Comparison of ENCODE assay signal across 26 mouse cellular contexts in genomic region chr12:112469393-112469792, GRCm38 (mm10). TPM values are rescaled to one million over a fixed set of nuclear protein-coding genes. Genes with fewer than 3 reads are reported as not detected.
DNase-seq lines count a peak whose midpoint lies in the region; ATAC-seq lines count a peak whose summit lies in the region.
"Had no signal": no experiment of that assay in that cellular context is flagged by ENCODE, and none has a peak within 500 bp of the region (broad histone marks: within the 10 kb centered on the region; RNA-seq: fewer than 3 reads in every experiment).

No protein-coding gene starts in this region.

- no peak for ATAC-seq in hindbrain, embryonic 12.5 days (ENCODE audit: low FRiP score)
- ATAC-seq in hindbrain, embryonic 14.5 days (ENCODE audit: low FRiP score), result no peak
- ATAC-seq in forebrain, embryonic 15.5 days (replicated peaks), result no peak
- no peak for ATAC-seq in midbrain, embryonic 14.5 days (ENCODE audit: low FRiP score, low TSS enrichment)
- ATAC-seq: activated CD4-positive, CD25-positive, alpha-beta regulatory T cell, adult 4 months; intestine, embryonic 15.5 days; liver, embryonic 12.5 days; Patski had no signal

- H3K4me3 ChIP-seq in hindbrain, embryonic 12.5 days, result no peak overlapping the region
- H3K4me3 ChIP-seq in hindbrain, embryonic 14.5 days (replicated peaks; ENCODE audit: low read length), result no peak overlapping the region
- no peak overlapping the region for H3K4me3 ChIP-seq in forebrain, embryonic 15.5 days
- H3K4me3 ChIP-seq in midbrain, embryonic 14.5 days (replicated peaks; ENCODE audit: low read depth, low read length), result no peak overlapping the region
- H3K4me3 ChIP-seq: embryonic facial prominence, embryonic 15.5 days; heart, embryonic 10.5 days; hindbrain, embryonic 13.5 days; intestine, embryonic 15.5 days; kidney, embryonic 15.5 days; limb, embryonic 12.5 days; liver, embryonic 12.5 days; neural tube, embryonic 13.5 days had no signal

- intact Hi-C loops in heart, postnatal 10 days (cut with DNase I), result no loop called here

- H3K9ac ChIP-seq in hindbrain, embryonic 12.5 days, result no peak overlapping the region
- H3K9ac ChIP-seq in hindbrain, embryonic 14.5 days, result no peak overlapping the region
- no peak overlapping the region for H3K9ac ChIP-seq in forebrain, embryonic 15.5 days (replicated peaks)
- H3K9ac ChIP-seq in midbrain, embryonic 14.5 days (replicated peaks; ENCODE audit: low read length), result no peak overlapping the region
- H3K9ac ChIP-seq: embryonic facial prominence, embryonic 15.5 days; hindbrain, embryonic 13.5 days; intestine, embryonic 15.5 days; kidney, embryonic 15.5 days; limb, embryonic 12.5 days; liver, embryonic 12.5 days; lung, embryonic 14.5 days; neural tube, embryonic 13.5 days had no signal

- WGBS in hindbrain, embryonic 12.5 days, result 85% methylated on average over 7 of the region's 7 CpGs
- WGBS in hindbrain, embryonic 14.5 days, result 84% methylated on average over 7 of the region's 7 CpGs
- WGBS in forebrain, embryonic 15.5 days, result 67% methylated on average over 7 of the region's 7 CpGs
- WGBS in midbrain, embryonic 14.5 days, result 75% methylated on average over 7 of the region's 7 CpGs

- peaks cover 28% of the 10 kb centered on the region for H3K4me1 ChIP-seq in hindbrain, embryonic 12.5 days
- H3K4me1 ChIP-seq in hindbrain, embryonic 14.5 days (replicated peaks; ENCODE audit: control insufficient read depth, insufficient read depth, low read length), result peaks cover 9% of the 10 kb centered on the region
- H3K4me1 ChIP-seq in forebrain, embryonic 15.5 days, result peaks cover 23% of the 10 kb centered on the region
- peaks cover 18% of the 10 kb centered on the region for H3K4me1 ChIP-seq in midbrain, embryonic 14.5 days (ENCODE audit: control insufficient read depth, insufficient read depth, low read length)
- H3K4me1 ChIP-seq: embryonic facial prominence, embryonic 15.5 days; heart, embryonic 10.5 days had no signal

- no peak for DNase-seq in hindbrain, embryonic 14.5 days (ENCODE audit: low spot score)
- DNase-seq in MEL-GATA-1-ER (ENCODE audit: extremely low read depth, low read depth), result peak; percentile 25
- DNase-seq in midbrain, embryonic 14.5 days, result no peak
- no peak for DNase-seq in lung, adult 18-20 months
- DNase-seq in heart, postnatal 10 days, result no peak
- DNase-seq: adrenal gland, postnatal 14 days; cerebellum, adult 11 months; cerebellum, postnatal 10 days; lung, embryonic 14.5 days; lung, postnatal 4 days; right cerebral cortex, postnatal 14 days; thymus, postnatal 36 days had no signal

- no peak overlapping the region for H3K4me2 ChIP-seq in hindbrain, embryonic 12.5 days (replicated peaks)
- no peak overlapping the region for H3K4me2 ChIP-seq in hindbrain, embryonic 14.5 days (replicated peaks)
- H3K4me2 ChIP-seq in forebrain, embryonic 15.5 days (replicated peaks), result no peak overlapping the region
- no peak overlapping the region for H3K4me2 ChIP-seq in midbrain, embryonic 14.5 days (ENCODE audit: low read length)
- H3K4me2 ChIP-seq: embryonic facial prominence, embryonic 15.5 days; hindbrain, embryonic 13.5 days; intestine, embryonic 15.5 days; kidney, embryonic 15.5 days; limb, embryonic 12.5 days; liver, embryonic 12.5 days; lung, embryonic 14.5 days; neural tube, embryonic 13.5 days had no signal

- peak overlapping the region; percentile 12; the same call in 1 of the 2 replicates for H3K27ac ChIP-seq in hindbrain, embryonic 12.5 days
- no peak overlapping the region for H3K27ac ChIP-seq in hindbrain, embryonic 14.5 days
- peak overlapping the region; percentile 87 for H3K27ac ChIP-seq in forebrain, embryonic 15.5 days (replicated peaks)
- H3K27ac ChIP-seq in midbrain, embryonic 14.5 days (replicated peaks; ENCODE audit: low read depth, low read length), result peak overlapping the region; percentile 68; the same call in 1 of the 2 replicates
- H3K27ac ChIP-seq: embryonic facial prominence, embryonic 15.5 days; heart, embryonic 10.5 days; hindbrain, embryonic 13.5 days; intestine, embryonic 15.5 days; kidney, embryonic 15.5 days; limb, embryonic 12.5 days; liver, embryonic 12.5 days had no signal

- peaks cover 35% of the 10 kb centered on the region for H3K27me3 ChIP-seq in hindbrain, embryonic 12.5 days
- H3K27me3 ChIP-seq in hindbrain, embryonic 14.5 days (ENCODE audit: control insufficient read depth, insufficient read depth, low read length), result no peaks in the 10 kb centered on the region
- H3K27me3 ChIP-seq in forebrain, embryonic 15.5 days, result no peaks in the 10 kb centered on the region
- peaks cover 7% of the 10 kb centered on the region; the same call in 1 of the 2 replicates for H3K27me3 ChIP-seq in midbrain, embryonic 14.5 days (ENCODE audit: control insufficient read depth, insufficient read depth, low read length)
- H3K27me3 ChIP-seq: intestine, embryonic 15.5 days had no signal

- H3K36me3 ChIP-seq in hindbrain, embryonic 12.5 days, result no peaks in the 10 kb centered on the region
- no peaks in the 10 kb centered on the region for H3K36me3 ChIP-seq in hindbrain, embryonic 14.5 days (replicated peaks; ENCODE audit: control insufficient read depth, insufficient read depth)
- H3K36me3 ChIP-seq in forebrain, embryonic 15.5 days, result no peaks in the 10 kb centered on the region
- H3K36me3 ChIP-seq in midbrain, embryonic 14.5 days (ENCODE audit: control insufficient read depth, insufficient read depth, low read length), result no peaks in the 10 kb centered on the region
- H3K36me3 ChIP-seq: embryonic facial prominence, embryonic 15.5 days; heart, embryonic 10.5 days; hindbrain, embryonic 13.5 days; intestine, embryonic 15.5 days; kidney, embryonic 15.5 days; limb, embryonic 12.5 days; liver, embryonic 12.5 days; neural tube, embryonic 13.5 days had no signal

- no peaks in the 10 kb centered on the region for H3K9me3 ChIP-seq in hindbrain, embryonic 12.5 days (replicated peaks)
- H3K9me3 ChIP-seq in hindbrain, embryonic 14.5 days (ENCODE audit: control insufficient read depth, low read length), result no peaks in the 10 kb centered on the region
- H3K9me3 ChIP-seq in forebrain, embryonic 15.5 days, result no peaks in the 10 kb centered on the region
- no peaks in the 10 kb centered on the region for H3K9me3 ChIP-seq in midbrain, embryonic 14.5 days (ENCODE audit: control insufficient read depth, low read length)
- H3K9me3 ChIP-seq: embryonic facial prominence, embryonic 15.5 days; heart, embryonic 10.5 days; hindbrain, embryonic 13.5 days; intestine, embryonic 15.5 days; kidney, embryonic 15.5 days; limb, embryonic 12.5 days; liver, embryonic 12.5 days; neural tube, embryonic 13.5 days had no signal

RNA-seq across cellular contexts. Expression of gene A530016L24Rik, which starts 19.9 kb away (rescaled TPM):
- polyA plus RNA-seq in hindbrain, embryonic 12.5 days (2016; fragmentation: Nextera tagmentation; extraction: Ambion mirVana), result 0.13 TPM in 1 of 2 replicates, not detected in the other
- polyA plus RNA-seq in hindbrain, embryonic 14.5 days (2014; fragmentation: Nextera tagmentation; extraction: Ambion mirVana), result 0.18 and 0.19 TPM in 2 replicates
- polyA plus RNA-seq in forebrain, embryonic 15.5 days (2015; fragmentation: Nextera tagmentation; extraction: Ambion mirVana), result 0.14 and 0.22 TPM in 2 replicates
- polyA plus RNA-seq in midbrain, embryonic 14.5 days (2014; fragmentation: Nextera tagmentation; extraction: Ambion mirVana), result 0.12 TPM in 1 of 2 replicates, not detected in the other
- 10 to 100 TPM; 16.5 to 18.5 TPM for total RNA-seq in heart, postnatal 10 days (2021)
- total RNA-seq: CH12.LX had no signal
- polyA plus RNA-seq: activated CD4-positive, CD25-positive, alpha-beta regulatory T cell, adult 4 months; limb, embryonic 12.5 days; liver, embryonic 12.5 days; lung, embryonic 14.5 days had no signal

RNA-seq across cellular contexts. Expression of gene Tmem179, which starts 47.2 kb away (rescaled TPM):
- 14.6 and 16.1 TPM in 2 replicates for polyA plus RNA-seq in hindbrain, embryonic 12.5 days (2016; fragmentation: Nextera tagmentation; extraction: Ambion mirVana)
- 64.6 and 72.2 TPM in 2 replicates for polyA plus RNA-seq in hindbrain, embryonic 14.5 days (2014; fragmentation: Nextera tagmentation; extraction: Ambion mirVana)
- 48.4 and 51.6 TPM in 2 replicates for polyA plus RNA-seq in forebrain, embryonic 15.5 days (2015; fragmentation: Nextera tagmentation; extraction: Ambion mirVana)
- polyA plus RNA-seq in midbrain, embryonic 14.5 days (2014; fragmentation: Nextera tagmentation; extraction: Ambion mirVana), result 50.7 and 68.6 TPM in 2 replicates
- total RNA-seq in heart, postnatal 10 days (2021), result not detected
- total RNA-seq: CH12.LX; gastrocnemius, adult 18-20 months had no signal
- polyA plus RNA-seq: activated CD4-positive, CD25-positive, alpha-beta regulatory T cell, adult 4 months had no signal
